Mouse (Mus musculus): ENCODE data around the gene Prkn. TPM values are rescaled to one million over a fixed set of nuclear protein-coding genes. Genes with fewer than 3 reads are reported as not detected.
"Not testable (repeated sequence)": the region's sequence is repeated elsewhere in the genome, so short reads cannot be mapped to it uniquely, and the experiment has no call there.

Prkn gene
- polyA plus RNA-seq, 1 experiment from 2014 or later = 1.6 TPM

GRCm38 (mm10) chr17:11161436-11161835 lies 321.3 kb downstream of the Prkn start:
- Histone ChIP-seq H3K36me3 (ENCODE audit: poor library complexity, severe bottlenecking) (no peaks in the 10 kb centered on the region), H3K9ac (no peak overlapping the region), H3K9me3 (replicated peaks) (no peaks in the 10 kb centered on the region), H3K4me3 (no peak overlapping the region), H3K4me2 (no peak overlapping the region), H3K27ac (no peak overlapping the region), H3K27me3 (no peaks in the 10 kb centered on the region), H3K4me1 (peaks cover 19% of the 10 kb centered on the region)
- ATAC-seq = no peak
- 48% methylated on average over 1 of the region's 1 CpGs for WGBS

- Histone ChIP-seq H3K27ac (no peak overlapping the region), H3K36me3 (ENCODE audit: poor library complexity, severe bottlenecking) (no peaks in the 10 kb centered on the region), H3K27me3 (no peaks in the 10 kb centered on the region), H3K4me2 (no peak overlapping the region), H3K4me3 (no peak overlapping the region), H3K4me1 (peaks cover 9% of the 10 kb centered on the region), H3K9me3 (replicated peaks) (no peaks in the 10 kb centered on the region), H3K9ac (no peak overlapping the region)
- no peak for ATAC-seq
- 91% methylated on average over 3 of the region's 3 CpGs for WGBS
These were observed 322.6 kb downstream of the Prkn start for GRCm38 (mm10) chr17:11162770-11163169.

GRCm38 (mm10) chr17:11187356-11187755 lies 347.2 kb downstream of the Prkn start:
- Histone ChIP-seq H3K27me3 (no peaks in the 10 kb centered on the region), H3K9me3 (replicated peaks) (no peaks in the 10 kb centered on the region), H3K27ac (no peak overlapping the region), H3K36me3 (ENCODE audit: poor library complexity, severe bottlenecking) (no peaks in the 10 kb centered on the region), H3K9ac (no peak overlapping the region), H3K4me3 (no peak overlapping the region), H3K4me1 (no peaks in the 10 kb centered on the region), H3K4me2 (no peak overlapping the region)
- ATAC-seq = no peak

- no peak for ATAC-seq
- Histone ChIP-seq H3K4me3 (no peak overlapping the region), H3K27me3 (no peaks in the 10 kb centered on the region), H3K4me1 (no peaks in the 10 kb centered on the region), H3K4me2 (no peak overlapping the region), H3K9me3 (replicated peaks) (no peaks in the 10 kb centered on the region), H3K36me3 (ENCODE audit: poor library complexity, severe bottlenecking) (no peaks in the 10 kb centered on the region), H3K9ac (no peak overlapping the region), H3K27ac (no peak overlapping the region)
- 91% methylated on average over 4 of the region's 4 CpGs for WGBS
These were observed 348.3 kb downstream of the Prkn start for GRCm38 (mm10) chr17:11188494-11188893.

GRCm38 (mm10) chr17:11190306-11190705 lies 350.1 kb downstream of the Prkn start:
- H3K4me1 ChIP-seq = no peaks in the 10 kb centered on the region
- no peaks in the 10 kb centered on the region for H3K27me3 ChIP-seq
- H3K4me2 ChIP-seq = no peak overlapping the region
- ATAC-seq = no peak
- H3K9ac ChIP-seq = no peak overlapping the region
- no peaks in the 10 kb centered on the region for H3K36me3 ChIP-seq (ENCODE audit: poor library complexity, severe bottlenecking)
- H3K4me3 ChIP-seq = no peak overlapping the region
- WGBS = 76% methylated on average over 2 of the region's 2 CpGs
- no peak overlapping the region for H3K27ac ChIP-seq
- no peaks in the 10 kb centered on the region for H3K9me3 ChIP-seq (replicated peaks)

- no peak for ATAC-seq
- no peak overlapping the region for H3K27ac ChIP-seq
- no peak overlapping the region for H3K4me3 ChIP-seq
- no peaks in the 10 kb centered on the region for H3K9me3 ChIP-seq (replicated peaks)
- no peak overlapping the region for H3K9ac ChIP-seq
- no peaks in the 10 kb centered on the region for H3K4me1 ChIP-seq
- WGBS = 41% methylated on average over 2 of the region's 2 CpGs
- H3K27me3 ChIP-seq = no peaks in the 10 kb centered on the region
- no peak overlapping the region for H3K4me2 ChIP-seq
- H3K36me3 ChIP-seq (ENCODE audit: poor library complexity, severe bottlenecking) = no peaks in the 10 kb centered on the region
These were observed 357.9 kb downstream of the Prkn start for GRCm38 (mm10) chr17:11198134-11198533.

GRCm38 (mm10) chr17:11209063-11209462 lies 368.9 kb downstream of the Prkn start:
- H3K9ac ChIP-seq; ATAC-seq; H3K4me2 ChIP-seq; H3K36me3 ChIP-seq (ENCODE audit: poor library complexity, severe bottlenecking); H3K4me1 ChIP-seq; H3K27ac ChIP-seq; H3K27me3 ChIP-seq; H3K9me3 ChIP-seq (replicated peaks); H3K4me3 ChIP-seq: not testable (repeated sequence)
- WGBS = 88% methylated on average over 4 of the region's 4 CpGs

GRCm38 (mm10) chr17:11211006-11211405 lies 370.8 kb downstream of the Prkn start:
- no peaks in the 10 kb centered on the region for H3K27me3 ChIP-seq
- H3K4me1 ChIP-seq = peaks cover 6% of the 10 kb centered on the region; the same call in 1 of the 2 replicates
- H3K36me3 ChIP-seq (ENCODE audit: poor library complexity, severe bottlenecking) = no peaks in the 10 kb centered on the region
- H3K9me3 ChIP-seq (replicated peaks) = no peaks in the 10 kb centered on the region
- no peak overlapping the region for H3K4me3 ChIP-seq
- no peak overlapping the region for H3K27ac ChIP-seq
- H3K9ac ChIP-seq = no peak overlapping the region
- H3K4me2 ChIP-seq = no peak overlapping the region
- no peak for ATAC-seq
- 81% methylated on average over 11 of the region's 11 CpGs for WGBS

- no peaks in the 10 kb centered on the region for H3K27me3 ChIP-seq
- no peak overlapping the region for H3K9ac ChIP-seq
- H3K27ac ChIP-seq = no peak overlapping the region
- H3K36me3 ChIP-seq (ENCODE audit: poor library complexity, severe bottlenecking) = no peaks in the 10 kb centered on the region
- WGBS = 50% methylated on average over 4 of the region's 4 CpGs
- no peak overlapping the region for H3K4me3 ChIP-seq
- ATAC-seq = no peak
- no peaks in the 10 kb centered on the region for H3K9me3 ChIP-seq (replicated peaks)
- peaks cover 6% of the 10 kb centered on the region; the same call in 1 of the 2 replicates for H3K4me1 ChIP-seq
- H3K4me2 ChIP-seq = no peak overlapping the region
These were observed 371.4 kb downstream of the Prkn start for GRCm38 (mm10) chr17:11211591-11211990.

GRCm38 (mm10) chr17:11213689-11214088 lies 373.5 kb downstream of the Prkn start:
- Histone ChIP-seq H3K9me3 (replicated peaks) (no peaks in the 10 kb centered on the region), H3K4me3 (no peak overlapping the region), H3K4me2 (no peak overlapping the region), H3K9ac (no peak overlapping the region), H3K4me1 (peaks cover 6% of the 10 kb centered on the region; the same call in 1 of the 2 replicates), H3K27me3 (no peaks in the 10 kb centered on the region), H3K36me3 (ENCODE audit: poor library complexity, severe bottlenecking) (no peaks in the 10 kb centered on the region), H3K27ac (no peak overlapping the region)
- WGBS = 88% methylated on average over 3 of the region's 3 CpGs
- no peak for ATAC-seq

- no peak for ATAC-seq
- Histone ChIP-seq H3K4me1 (peaks cover 6% of the 10 kb centered on the region), H3K27me3 (no peaks in the 10 kb centered on the region), H3K4me2 (no peak overlapping the region), H3K27ac (no peak overlapping the region), H3K9me3 (replicated peaks) (no peaks in the 10 kb centered on the region), H3K9ac (no peak overlapping the region), H3K36me3 (ENCODE audit: poor library complexity, severe bottlenecking) (no peaks in the 10 kb centered on the region), H3K4me3 (no peak overlapping the region)
- WGBS = 91% methylated on average over 4 of the region's 4 CpGs
These were observed 388.8 kb downstream of the Prkn start for GRCm38 (mm10) chr17:11229011-11229410.

- no peaks in the 10 kb centered on the region for H3K27me3 ChIP-seq
- H3K9ac ChIP-seq = no peak overlapping the region
- no peak overlapping the region for H3K27ac ChIP-seq
- no peak for ATAC-seq
- peaks cover 6% of the 10 kb centered on the region for H3K4me1 ChIP-seq
- no peaks in the 10 kb centered on the region for H3K9me3 ChIP-seq (replicated peaks)
- 47% methylated on average over 1 of the region's 1 CpGs for WGBS
- no peaks in the 10 kb centered on the region for H3K36me3 ChIP-seq (ENCODE audit: poor library complexity, severe bottlenecking)
- H3K4me2 ChIP-seq = no peak overlapping the region
- H3K4me3 ChIP-seq = no peak overlapping the region
These were observed 389.2 kb downstream of the Prkn start for GRCm38 (mm10) chr17:11229426-11229825.

GRCm38 (mm10) chr17:11230604-11231395 lies 390.6 kb downstream of the Prkn start:
- peak; percentile 80 for ATAC-seq
- Histone ChIP-seq H3K4me2 (peak overlapping the region; percentile 48), H3K27me3 (no peaks in the 10 kb centered on the region), H3K36me3 (ENCODE audit: poor library complexity, severe bottlenecking) (no peaks in the 10 kb centered on the region), H3K27ac (no peak overlapping the region), H3K4me1 (peaks cover 6% of the 10 kb centered on the region), H3K4me3 (peak overlapping the region; percentile 19), H3K9me3 (replicated peaks) (no peaks in the 10 kb centered on the region), H3K9ac (no peak overlapping the region)
- WGBS = 32% methylated on average over 12 of the region's 12 CpGs

Measured in forebrain, embryonic 13.5 days (tissue).